Mouse (Mus musculus) liver, adult 2 months (tissue): ENCODE data around the gene Tnp2. TPM values are rescaled to one million over a fixed set of nuclear protein-coding genes. Genes with fewer than 3 reads are reported as not detected.

Experiments
- DNase-seq: peaks from one replicate; pipeline ENCODE4 v3.0.0-alpha.2; 2011; ENCODE audit warnings: low read depth, low spot score; ENCODE audit errors: extremely low read depth
- H3K27ac ChIP-seq: fragments of 200-500 bp; replicated peaks from 2 replicates; pipeline ENCODE4 v1.5.1; 2012; ENCODE audit warnings: low read depth, mild to moderate bottlenecking, control low read depth, inconsistent platforms, low read length; ENCODE audit not compliant: insufficient read depth
- H3K27me3 ChIP-seq: fragments of 200-500 bp; 2 replicates; pipeline ENCODE4 v1.6.1; 2012; ENCODE audit warnings: mild to moderate bottlenecking, moderate library complexity, low read length, inconsistent platforms; ENCODE audit not compliant: control insufficient read depth, insufficient read depth
- H3K36me3 ChIP-seq: fragments of 200-500 bp; 2 replicates; pipeline ENCODE4 v1.6.1; 2012; ENCODE audit warnings: low read length, inconsistent platforms; ENCODE audit not compliant: control insufficient read depth, insufficient read depth
- H3K4me1 ChIP-seq: fragments of 200-500 bp; 2 replicates; pipeline ENCODE4 v1.6.1; 2011; ENCODE audit warnings: low read length; ENCODE audit not compliant: control insufficient read depth, insufficient read depth
- H3K4me3 ChIP-seq: fragments of 200-500 bp; 2 replicates; pipeline ENCODE4 v1.5.1; 2011; ENCODE audit warnings: low read depth, mild to moderate bottlenecking, control low read depth, low read length, moderate library complexity; ENCODE audit not compliant: insufficient read depth
- H3K79me2 ChIP-seq: fragments of 200-500 bp; 2 replicates; pipeline ENCODE4 v1.6.1; 2012; ENCODE audit warnings: inconsistent platforms, mild to moderate bottlenecking, low read length, moderate library complexity; ENCODE audit not compliant: control insufficient read depth, insufficient read depth
- H3K9ac ChIP-seq: fragments of 200-500 bp; 2 replicates; pipeline ENCODE4 v1.6.1; 2012; ENCODE audit warnings: low read depth, mild to moderate bottlenecking, control low read depth, inconsistent platforms, low read length
- CTCF ChIP-seq: fragments of 200-500 bp; IDR thresholded peaks from 2 replicates; pipeline ENCODE4 v1.5.1; 2011; ENCODE audit warnings: low read depth, low read length, control low read depth
- POLR2A ChIP-seq: fragments of 200-500 bp; IDR thresholded peaks from 2 replicates; pipeline ENCODE4 v1.6.1; 2011; ENCODE audit warnings: low read length, control low read depth; ENCODE audit not compliant: insufficient read depth; ENCODE audit errors: extremely low read depth
- WGBS: fragments of 180-500 bp; shearing (Covaris S2); methylation state at CpG from one replicate; pipeline ENCODE4 v1.1.7; 2018; 5-methylcytosine and 5-hydroxymethylcytosine counted together
- polyA plus RNA-seq: library from polyadenylated mRNA; depleted of rRNA; stranded (reverse); fragments of >200 nt; gene quantifications from 2 replicates; pipeline ENCODE4 v1.2.3, GENCODE M21; 2012
- total RNA-seq: library from RNA; depleted of rRNA; stranded (reverse); fragments of >200 nt; gene quantifications from 2 replicates; pipeline ENCODE4 v1.2.3, GENCODE M21; 2014

Tnp2 gene
- total and polyA plus RNA-seq, 2 experiments, result not detected

GRCm38 (mm10) chr16:10786782-10787547, 1.5 kb downstream of the Tnp2 start:
- Histone ChIP-seq H3K4me1 (no peaks in the 10 kb centered on the region), H3K9ac (no peak overlapping the region), H3K79me2 (no peaks in the 10 kb centered on the region), H3K4me3 (no peak overlapping the region), H3K36me3 (no peaks in the 10 kb centered on the region), H3K27me3 (0 out of 2 replicates have a peak, but pooled peaks cover 5% of the 10 kb centered on the region), H3K27ac (no peak overlapping the region)
- WGBS, result 58% methylated on average over 4 of the region's 4 CpGs
- TF ChIP-seq CTCF, result no peak
- no peak for TF ChIP-seq POLR2A
- no peak for DNase-seq

GRCm38 (mm10) chr16:10786288-10786687, 2.2 kb downstream of the Tnp2 start:
- peak overlapping the region; percentile 59 for H3K27ac ChIP-seq
- H3K9ac ChIP-seq, result peak overlapping the region; percentile 26
- 2% methylated on average over 9 of the region's 9 CpGs for WGBS
- H3K36me3 ChIP-seq, result no peaks in the 10 kb centered on the region
- H3K4me3 ChIP-seq, result peak overlapping the region; percentile 91
- 0 out of 2 replicates have a peak, but pooled peaks cover 5% of the 10 kb centered on the region for H3K27me3 ChIP-seq
- no peaks in the 10 kb centered on the region for H3K4me1 ChIP-seq
- H3K79me2 ChIP-seq, result no peaks in the 10 kb centered on the region
- peak; percentile 75 for DNase-seq
- TF ChIP-seq POLR2A (no peak), CTCF (peak; percentile 95)

GRCm38 (mm10) chr16:10785371-10786231, 2.9 kb downstream of the Tnp2 start, which contains the start of gene Socs1:
Gene Socs1, minus strand, starts transcription at chr16:10785536.
- H3K9ac ChIP-seq, result peak within 1 kb of the TSS; percentile 94
- H3K4me3 ChIP-seq, result peak within 1 kb of the TSS; percentile 91
- no peaks in the 10 kb centered on the region for H3K4me1 ChIP-seq
- TF ChIP-seq POLR2A (peak; percentile 84), CTCF (no peak)
- 0 out of 2 replicates have a peak, but pooled peaks cover 5% of the 10 kb centered on the region for H3K27me3 ChIP-seq
- peak within 1 kb of the TSS; percentile 65 for H3K27ac ChIP-seq
- WGBS, result under 1% methylated on average over 59 of the region's 59 CpGs
- peak; percentile 79 for DNase-seq
- no peaks in the 10 kb centered on the region for H3K36me3 ChIP-seq
- no peaks in the 10 kb centered on the region for H3K79me2 ChIP-seq

DNA sequence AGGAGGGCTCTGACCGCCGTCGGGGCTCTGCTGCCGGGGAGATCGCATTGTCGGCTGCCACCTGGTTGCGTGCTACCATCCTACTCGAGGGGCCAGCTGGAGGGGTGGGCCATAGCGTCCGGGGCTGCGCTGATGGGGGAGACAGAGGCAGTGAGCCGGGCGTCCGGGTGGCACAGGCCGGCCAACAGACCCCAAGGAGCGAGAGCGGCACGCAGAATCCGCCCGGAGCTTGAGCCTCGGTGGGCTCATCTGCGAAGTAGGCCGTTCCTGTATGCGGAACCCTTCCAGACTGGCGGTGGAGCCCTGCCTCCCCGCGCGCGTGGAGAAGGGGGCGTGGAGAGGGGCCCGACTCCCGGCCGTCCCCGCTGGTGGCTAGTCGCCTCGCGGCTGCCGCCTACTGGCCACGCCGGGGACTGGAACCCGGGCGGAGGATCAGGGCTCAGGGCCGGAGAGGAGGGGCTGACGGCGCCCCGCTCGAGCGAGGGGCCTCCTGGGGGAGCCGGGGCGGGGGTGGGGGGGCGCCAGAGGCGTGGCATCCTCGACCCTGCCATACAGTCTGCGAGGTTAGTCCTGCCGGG, 3.6 kb downstream of the Tnp2 start:
- H3K27me3 ChIP-seq, result 0 out of 2 replicates have a peak, but pooled peaks cover 5% of the 10 kb centered on the region
- peak overlapping the region; percentile 65 for H3K27ac ChIP-seq
- H3K79me2 ChIP-seq, result no peaks in the 10 kb centered on the region
- H3K4me3 ChIP-seq, result peak overlapping the region; percentile 91
- WGBS, result 2% methylated on average over 54 of the region's 55 CpGs
- TF ChIP-seq POLR2A (no peak), CTCF (peak; percentile 83)
- H3K36me3 ChIP-seq, result no peaks in the 10 kb centered on the region
- H3K9ac ChIP-seq, result peak overlapping the region; percentile 94
- H3K4me1 ChIP-seq, result no peaks in the 10 kb centered on the region
- DNase-seq, result no peak

DNA sequence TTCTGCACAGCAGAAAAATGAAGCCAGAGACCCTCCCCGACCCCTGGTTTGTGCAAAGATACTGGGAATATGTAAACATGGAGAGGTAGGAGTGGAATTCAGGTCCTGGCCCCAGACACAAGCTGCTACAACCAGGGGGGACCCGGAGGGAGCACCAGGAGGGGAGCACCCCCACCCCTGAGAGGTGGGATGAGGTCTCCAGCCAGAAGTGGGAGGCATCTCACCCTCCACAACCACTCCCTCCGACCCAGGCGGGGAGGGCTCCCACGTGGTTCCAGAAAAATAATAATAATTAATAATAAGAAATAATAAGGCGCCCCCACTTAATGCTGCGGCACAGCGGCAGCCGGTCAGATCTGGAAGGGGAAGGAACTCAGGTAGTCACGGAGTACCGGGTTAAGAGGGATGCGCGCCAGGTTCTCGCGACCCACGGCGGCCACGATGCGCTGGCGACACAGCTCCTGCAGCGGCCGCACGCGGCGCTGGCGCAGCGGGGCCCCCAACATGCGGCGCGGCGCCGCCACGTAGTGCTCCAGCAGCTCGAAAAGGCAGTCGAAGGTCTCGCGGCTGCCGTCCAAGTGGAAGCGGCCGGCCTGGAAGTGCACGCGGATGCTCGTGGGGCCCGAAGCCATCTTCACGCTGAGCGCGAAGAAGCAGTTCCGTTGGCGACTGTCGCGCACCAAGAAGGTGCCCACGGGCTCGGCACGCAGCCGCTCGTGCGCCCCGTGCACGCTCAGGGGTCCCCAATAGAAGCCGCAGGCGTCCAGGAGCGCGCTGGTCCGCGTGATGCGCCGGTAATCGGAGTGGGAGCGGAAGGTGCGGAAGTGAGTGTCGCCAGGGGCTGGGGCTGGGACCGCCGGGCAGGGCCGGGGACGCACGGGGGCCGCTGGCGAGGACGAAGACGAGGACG, 4.3 kb downstream of the Tnp2 start:
- no peaks in the 10 kb centered on the region for H3K79me2 ChIP-seq
- TF ChIP-seq POLR2A, result no peak
- TF ChIP-seq CTCF, result 0 out of 2 replicates have a peak, but pooled peaks have one; percentile 12
- no peaks in the 10 kb centered on the region for H3K36me3 ChIP-seq
- DNase-seq, result no peak
- WGBS, result 11% methylated on average over 81 of the region's 81 CpGs
- H3K4me1 ChIP-seq, result no peaks in the 10 kb centered on the region
- peak overlapping the region; percentile 81 for H3K9ac ChIP-seq
- 0 out of 2 replicates have a peak, but pooled peaks cover 5% of the 10 kb centered on the region for H3K27me3 ChIP-seq
- H3K4me3 ChIP-seq, result peak overlapping the region; percentile 91
- no peak overlapping the region for H3K27ac ChIP-seq
